Mouse (Mus musculus) olfactory bulb, adult 2 months (tissue): ENCODE data around the gene Aldh6a1.

Experiments used
- CTCF ChIP-seq: fragments of 200-500 bp; IDR thresholded peaks from 2 replicates; pipeline ENCODE4 v1.5.1; 2012; ENCODE audit warnings: low read depth, mild to moderate bottlenecking, low read length, moderate library complexity; ENCODE audit not compliant: insufficient read depth
- POLR2A ChIP-seq: fragments of 200-500 bp; IDR thresholded peaks from 2 replicates; pipeline ENCODE4 v1.6.1; 2012; ENCODE audit warnings: mild to moderate bottlenecking, low read depth, low read length, moderate library complexity; ENCODE audit not compliant: insufficient read depth

DNA sequence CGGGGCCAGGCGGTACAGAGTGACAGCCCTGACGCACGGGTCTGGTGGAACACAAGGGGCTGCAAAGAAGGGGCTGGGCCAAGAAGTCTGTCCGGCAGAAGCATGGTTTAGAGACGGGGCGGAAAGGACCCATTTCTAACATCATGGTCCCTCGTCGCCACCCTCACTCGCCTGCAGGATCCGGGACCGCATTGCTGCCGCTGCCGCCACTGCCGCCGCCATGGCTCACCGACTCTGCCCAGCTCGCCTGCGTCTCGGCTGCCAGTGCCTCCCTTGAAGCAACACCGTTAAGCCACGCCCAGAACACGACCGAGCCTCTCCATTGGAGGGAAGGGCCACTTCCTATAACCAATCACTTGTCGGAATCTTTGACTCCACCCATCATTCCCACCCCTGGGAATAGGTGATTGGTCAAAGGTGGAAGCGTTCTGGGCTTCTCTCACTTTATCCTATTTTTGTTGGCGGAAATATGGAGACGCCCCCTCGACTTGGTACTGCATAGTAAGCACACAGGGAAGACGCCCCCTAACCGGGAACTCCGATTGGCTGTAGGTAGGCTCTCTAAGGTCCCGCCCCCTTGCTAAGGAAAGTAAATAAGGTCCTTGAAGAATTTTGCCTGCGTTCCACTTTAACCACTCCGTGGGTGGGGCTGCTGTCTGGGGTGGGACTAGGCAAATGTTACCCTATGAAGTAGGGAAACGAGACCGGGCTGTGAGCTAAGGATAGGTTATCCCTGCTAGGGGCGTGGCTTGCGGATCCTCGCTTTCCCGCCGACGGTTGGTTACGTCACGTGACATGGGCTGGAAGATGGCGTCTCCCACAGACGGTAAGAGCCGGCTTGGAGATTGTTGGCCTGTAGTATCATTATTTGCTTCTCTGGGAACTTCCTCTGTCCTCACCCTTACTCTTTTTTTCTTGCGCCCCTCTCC, at the start of gene Aldh6a1, which contains the start of gene Lin52:
- TF ChIP-seq CTCF (no peak), POLR2A (peak; percentile 79)
